Mouse (Mus musculus): ENCODE data around the gene Rundc3b. TPM values are rescaled to one million over a fixed set of nuclear protein-coding genes. Genes with fewer than 3 reads are reported as not detected.

The Rundc3b gene
- total RNA-seq, 2 experiments from 2014 or later, result 0.39 to 0.40 TPM

GRCm38 (mm10) chr5:8491778-8492177 lies 131.0 kb downstream of the Rundc3b start:
- no peak for DNase-seq
- intact Hi-C loops (cut with DNase I; ENCODE audit: low total_unique reads), result no loop called here

GRCm38 (mm10) chr5:8489471-8490110 lies 133.2 kb downstream of the Rundc3b start:
- intact Hi-C loops (cut with DNase I; ENCODE audit: low total_unique reads), result loop anchor here (10.0 kb wide), 1 partner anchor 355 kb away; no protein-coding TSS in a partner anchor
- no peak for DNase-seq

GRCm38 (mm10) chr5:8488701-8489297 lies 134.0 kb downstream of the Rundc3b start:
- intact Hi-C loops (cut with DNase I; ENCODE audit: low total_unique reads), result loop anchor here (10.0 kb wide), 1 partner anchor 356 kb away; no protein-coding TSS in a partner anchor
- DNase-seq, result no peak

GRCm38 (mm10) chr5:8487989-8488700 lies 134.6 kb downstream of the Rundc3b start:
- no peak for DNase-seq
- intact Hi-C loops (cut with DNase I; ENCODE audit: low total_unique reads), result loop anchor here (10.0 kb wide), 1 partner anchor 357 kb away; no protein-coding TSS in a partner anchor

GRCm38 (mm10) chr5:8456561-8456960 lies 166.2 kb downstream of the Rundc3b start:
- intact Hi-C loops (cut with DNase I; ENCODE audit: low total_unique reads), result no loop called here
- DNase-seq, result no peak

- DNase-seq, result no peak
- intact Hi-C loops (cut with DNase I; ENCODE audit: low total_unique reads), result no loop called here
Observed at GRCm38 (mm10) chr5:8455565-8455964, 167.2 kb downstream of the Rundc3b start.

Other genes starting within 250 kb of the Rundc3b start
- gene Dbf4, start 200.2 kb downstream of the Rundc3b start, total RNA-seq (2021), result 1 to 10 TPM; 2.6 to 2.9 TPM
- 1 to 10 TPM; 3.5 to 3.9 TPM for gene Slc25a40, start 200.1 kb downstream of the Rundc3b start, total RNA-seq (2021)
- 1 to 10 TPM; 2.8 to 3.1 TPM for gene Abcb1a, start 37.1 kb upstream of the Rundc3b start, total RNA-seq (2021)
- gene Abcb1b, start 175.2 kb upstream of the Rundc3b start, total RNA-seq (2021), result 1 to 10 TPM in 1 of 2 experiments, under 1 TPM in 1; 0.78 to 1.6 TPM

Measured in gastrocnemius, postnatal 14 days (tissue).